Mouse (Mus musculus) cerebellum, adult 2 months (tissue): Measurements from ENCODE around the gene Bpgm. TPM values are rescaled to one million over a fixed set of nuclear protein-coding genes. Genes with fewer than 3 reads are reported as not detected.

ENCODE experiments used
- DNase-seq, 2 experiments: peaks; one replicate each; pipeline ENCODE4 v3.0.0; 2021
- H3K27ac ChIP-seq: fragments of 200-500 bp; 2 replicates; pipeline ENCODE4 v1.5.1; 2012; ENCODE audit warnings: low read length, control low read depth, inconsistent platforms; ENCODE audit not compliant: insufficient read depth
- H3K27me3 ChIP-seq: fragments of 200-500 bp; 2 replicates; pipeline ENCODE4 v1.6.1; 2012; ENCODE audit warnings: inconsistent platforms, mild to moderate bottlenecking, low read length, moderate library complexity; ENCODE audit not compliant: control insufficient read depth, insufficient read depth
- H3K4me1 ChIP-seq: fragments of 200-500 bp; 2 replicates; pipeline ENCODE4 v1.6.1; 2011; ENCODE audit warnings: low read length; ENCODE audit not compliant: control insufficient read depth, insufficient read depth
- H3K4me3 ChIP-seq: fragments of 200-500 bp; replicated peaks from 2 replicates; pipeline ENCODE3; 2011; ENCODE audit warnings: mild to moderate bottlenecking, low read depth, low read length, control low read depth; ENCODE audit not compliant: insufficient read depth
- CTCF ChIP-seq: fragments of 200-500 bp; IDR thresholded peaks from 2 replicates; pipeline ENCODE4 v1.5.1; 2011; ENCODE audit warnings: low read depth, mild to moderate bottlenecking, control low read depth, low read length, moderate library complexity, borderline replicate concordance; ENCODE audit not compliant: insufficient read depth
- POLR2A ChIP-seq: fragments of 200-500 bp; IDR thresholded peaks from 2 replicates; pipeline ENCODE4 v1.6.1; 2011; ENCODE audit warnings: low read length, control low read depth, borderline replicate concordance; ENCODE audit not compliant: insufficient read depth
- WGBS: fragments of 180-500 bp; shearing (Covaris S2); methylation state at CpG from one replicate; pipeline ENCODE4 v1.1.7; 2018; 5-methylcytosine and 5-hydroxymethylcytosine counted together
- polyA plus RNA-seq: library from polyadenylated mRNA; depleted of rRNA; stranded (reverse); fragments of >200 nt; gene quantifications from 2 replicates; pipeline ENCODE4 v1.2.3, GENCODE M21; 2012

The Bpgm gene
- polyA plus RNA-seq, 1 experiment = 117 TPM

DNA sequence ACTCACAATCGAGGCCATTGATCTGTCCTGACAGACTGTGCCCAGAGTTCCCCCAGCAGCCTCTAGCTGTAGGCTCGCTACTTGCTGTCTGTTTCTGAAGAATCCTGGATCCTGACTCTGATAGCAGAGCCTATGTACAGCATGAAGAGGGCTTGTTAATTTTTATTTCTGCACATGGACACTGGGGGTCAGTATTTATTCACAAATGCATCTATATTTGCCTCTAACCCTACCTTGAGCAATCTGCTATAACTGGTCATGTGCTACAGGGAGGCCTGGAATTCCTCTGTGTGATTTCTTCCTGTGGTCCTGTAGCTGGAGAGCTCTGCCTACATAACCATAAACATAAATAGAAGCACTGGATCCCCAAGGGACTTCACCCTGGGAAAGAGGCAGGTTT is 35.4 kb downstream of the Bpgm start:
- no peak overlapping the region for H3K4me3 ChIP-seq
- H3K27me3 ChIP-seq = no peaks in the 10 kb centered on the region
- WGBS = 21% methylated on average over 2 of the region's 2 CpGs
- H3K27ac ChIP-seq = no peak overlapping the region
- peak in 1 of 2 experiments; percentile 41 for DNase-seq
- TF ChIP-seq CTCF (peak; percentile 56; the same call in 1 of the 2 replicates), POLR2A (no peak)
- no peaks in the 10 kb centered on the region for H3K4me1 ChIP-seq

- TF ChIP-seq POLR2A (no peak), CTCF (no peak)
These were observed 36.7 kb downstream of the Bpgm start for GRCm38 (mm10) chr6:34512741-34513140.

DNA sequence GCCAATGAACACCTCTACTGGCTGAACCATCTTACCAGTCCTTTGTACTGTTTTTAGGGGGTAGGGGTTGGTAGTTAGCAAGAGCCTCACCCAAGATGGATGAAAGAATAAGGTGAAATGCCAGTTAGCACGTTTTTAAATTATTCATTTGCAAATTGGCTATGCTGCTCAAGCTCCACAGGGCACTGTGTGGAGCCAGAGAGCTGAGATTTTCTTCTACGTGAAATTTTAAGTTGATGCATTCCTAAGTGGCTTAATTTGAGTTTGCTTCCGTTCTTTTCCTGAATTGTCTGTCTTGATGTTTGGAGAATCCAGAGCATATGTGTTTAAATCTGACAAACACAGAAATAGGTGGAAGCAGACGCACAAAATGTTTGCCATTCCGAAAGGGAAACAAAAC is 38.6 kb downstream of the Bpgm start:
- no peak for DNase-seq
- 47% methylated on average over 5 of the region's 5 CpGs for WGBS
- no peak overlapping the region for H3K27ac ChIP-seq
- H3K4me1 ChIP-seq = no peaks in the 10 kb centered on the region
- no peaks in the 10 kb centered on the region for H3K27me3 ChIP-seq
- TF ChIP-seq CTCF = peak; percentile 5; the same call in 1 of the 2 replicates
- TF ChIP-seq POLR2A = no peak
- no peak overlapping the region for H3K4me3 ChIP-seq

More at GRCm38 (mm10) chr6:34512741-34513140, 36.7 kb downstream of the Bpgm start:
- Histone ChIP-seq H3K4me1 (no peaks in the 10 kb centered on the region), H3K27ac (no peak overlapping the region), H3K27me3 (no peaks in the 10 kb centered on the region), H3K4me3 (no peak overlapping the region)
- no peak for DNase-seq

DNA sequence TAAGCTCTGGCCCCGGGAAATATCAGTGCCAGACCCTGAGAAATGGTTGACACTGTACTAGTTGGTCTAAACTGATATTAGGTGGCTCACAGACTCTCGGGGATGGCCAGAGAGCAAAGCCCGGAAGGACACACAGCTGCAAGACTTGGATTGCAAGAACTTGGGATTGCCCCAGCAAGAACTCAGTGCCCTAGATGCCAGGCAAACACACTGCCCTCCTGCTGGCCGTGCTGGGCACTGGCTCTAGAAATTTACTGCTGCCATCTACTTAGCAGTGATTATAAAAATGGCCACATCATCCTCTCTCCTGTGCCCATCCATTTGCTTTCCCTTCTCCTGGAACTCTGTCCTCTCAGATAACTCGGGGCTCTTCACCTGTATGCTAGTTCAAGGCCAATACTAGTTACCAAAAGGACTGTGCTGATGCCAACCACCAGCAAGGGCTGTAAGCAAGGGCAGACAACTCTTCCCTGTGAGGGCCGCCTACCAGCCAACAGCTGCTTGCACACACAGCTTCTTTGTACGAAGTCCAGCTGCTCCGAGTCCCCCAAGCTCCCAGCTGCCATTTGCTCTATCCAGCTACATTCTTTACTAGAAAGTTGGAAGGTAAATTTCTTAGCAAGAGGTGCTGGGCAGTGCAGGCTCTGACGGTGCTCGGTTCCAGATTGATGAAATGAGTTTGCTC is 39.2 kb downstream of the Bpgm start:
- 39% methylated on average over 10 of the region's 10 CpGs for WGBS
- H3K4me3 ChIP-seq = no peak overlapping the region
- TF ChIP-seq CTCF (no peak), POLR2A (no peak)
- DNase-seq = no peak
- no peaks in the 10 kb centered on the region for H3K4me1 ChIP-seq
- H3K27ac ChIP-seq = no peak overlapping the region
- H3K27me3 ChIP-seq = no peaks in the 10 kb centered on the region

GRCm38 (mm10) chr6:34515783-34516099 is 39.7 kb downstream of the Bpgm start:
- DNase-seq = no peak
- Histone ChIP-seq H3K4me1 (no peaks in the 10 kb centered on the region), H3K27ac (no peak overlapping the region), H3K4me3 (no peak overlapping the region), H3K27me3 (no peaks in the 10 kb centered on the region)
- WGBS = 64% methylated on average over 1 of the region's 1 CpGs
- no peak for TF ChIP-seq CTCF
- TF ChIP-seq POLR2A = no peak

- Histone ChIP-seq H3K4me1 (no peaks in the 10 kb centered on the region), H3K27ac (no peak overlapping the region), H3K27me3 (no peaks in the 10 kb centered on the region), H3K4me3 (no peak overlapping the region)
- TF ChIP-seq CTCF (no peak), POLR2A (no peak)
- DNase-seq = no peak
- WGBS = 80% methylated on average over 5 of the region's 5 CpGs
These were observed 41.7 kb downstream of the Bpgm start for GRCm38 (mm10) chr6:34517750-34518149.

GRCm38 (mm10) chr6:34519087-34519486 is 43.1 kb downstream of the Bpgm start:
- no peak for DNase-seq
- no peaks in the 10 kb centered on the region for H3K27me3 ChIP-seq
- H3K27ac ChIP-seq = no peak overlapping the region
- TF ChIP-seq CTCF (no peak), POLR2A (no peak)
- no peak overlapping the region for H3K4me3 ChIP-seq
- WGBS = 73% methylated on average over 1 of the region's 1 CpGs
- H3K4me1 ChIP-seq = no peaks in the 10 kb centered on the region

DNA sequence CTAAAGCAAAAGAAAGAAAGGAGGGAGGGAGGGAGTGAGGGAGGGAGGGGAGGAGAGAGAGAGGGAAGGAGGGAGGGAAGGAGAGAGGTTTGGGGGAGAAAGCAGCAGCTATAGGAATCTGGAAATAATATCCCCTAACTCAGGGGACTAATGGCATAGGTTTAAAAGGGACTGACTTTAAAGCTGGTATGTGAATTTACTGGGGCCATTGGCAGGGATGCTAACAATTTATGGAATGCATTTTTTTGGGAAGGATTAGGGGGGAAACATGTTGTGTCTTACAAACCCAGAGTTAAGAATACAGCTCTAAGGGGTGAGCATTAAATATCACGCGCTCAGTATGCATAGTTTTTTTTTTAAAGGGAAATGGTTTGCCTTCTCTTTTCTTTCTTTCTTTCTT is 44.5 kb downstream of the Bpgm start:
- no peak for TF ChIP-seq POLR2A
- TF ChIP-seq CTCF = no peak
- Histone ChIP-seq H3K4me1 (no peaks in the 10 kb centered on the region), H3K27me3 (no peaks in the 10 kb centered on the region), H3K27ac (no peak overlapping the region), H3K4me3 (no peak overlapping the region)
- DNase-seq = no peak
- WGBS = 90% methylated on average over 2 of the region's 2 CpGs

DNA sequence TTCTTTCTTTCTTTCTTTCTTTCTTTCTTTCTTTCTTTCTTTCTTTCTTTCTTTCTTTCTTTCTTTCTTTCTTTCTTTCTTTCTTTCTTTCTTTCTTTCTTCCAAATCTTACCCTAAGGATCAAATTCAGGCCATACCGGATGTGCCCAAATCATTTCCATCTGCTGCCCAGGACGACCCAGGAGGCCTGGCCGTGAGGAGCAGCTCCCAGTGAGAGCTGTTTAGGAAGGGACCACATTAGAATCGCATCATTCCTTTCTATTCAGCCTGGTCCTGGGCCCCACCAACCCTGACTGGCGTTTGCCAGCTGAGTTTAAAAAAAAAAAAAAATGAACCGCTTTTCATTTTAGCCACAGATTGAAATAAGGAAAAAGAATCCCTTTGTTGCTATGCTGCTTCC is 44.9 kb downstream of the Bpgm start:
- H3K4me1 ChIP-seq = no peaks in the 10 kb centered on the region
- WGBS = 13% methylated on average over 6 of the region's 6 CpGs
- TF ChIP-seq POLR2A (no peak), CTCF (no peak)
- no peaks in the 10 kb centered on the region for H3K27me3 ChIP-seq
- no peak overlapping the region for H3K4me3 ChIP-seq
- no peak overlapping the region for H3K27ac ChIP-seq
- no peak for DNase-seq
